Mouse (Mus musculus) gastrocnemius, postnatal 25 days (tissue): ENCODE results near the gene Gbp5. TPM values are rescaled to one million over a fixed set of nuclear protein-coding genes. Genes with fewer than 3 reads are reported as not detected.

ENCODE experiments used
- DNase-seq: peaks from one replicate; pipeline ENCODE4 v3.0.0; 2022
- long read RNA-seq, 2 experiments: library from polyadenylated mRNA; stranded (forward); transcript quantifications; one replicate each; pipeline ENCODE4 v2.0.0; 2021
- total RNA-seq, 2 experiments: library from RNA; stranded (reverse); gene quantifications; 1 replicate in 1 of 2; 2 replicates in 1 of 2; pipeline ENCODE4 v1.2.3; 2021

The Gbp5 gene
- 1 to 10 TPM; 2.1 to 3.2 TPM for total RNA-seq
- long read RNA-seq, experiment 1 = 0 reads
- long read RNA-seq, experiment 2, partial matches to known transcripts = 0 of 1 reads
- long read RNA-seq, experiment 2, other reads (novel, unspliced or antisense) = 1 of 1 reads

GRCm38 (mm10) chr3:142493536-142494061 is at the start of gene Gbp5:
Gene Gbp5 (plus strand): TSS chr3:142493978.
- DNase-seq = peak; percentile 70

- DNase-seq = no peak
These were observed 39.6 kb upstream of the Gbp5 start for GRCm38 (mm10) chr3:142454198-142454597.

GRCm38 (mm10) chr3:142459241-142459640 is 34.5 kb upstream of the Gbp5 start:
- DNase-seq = no peak

DNA sequence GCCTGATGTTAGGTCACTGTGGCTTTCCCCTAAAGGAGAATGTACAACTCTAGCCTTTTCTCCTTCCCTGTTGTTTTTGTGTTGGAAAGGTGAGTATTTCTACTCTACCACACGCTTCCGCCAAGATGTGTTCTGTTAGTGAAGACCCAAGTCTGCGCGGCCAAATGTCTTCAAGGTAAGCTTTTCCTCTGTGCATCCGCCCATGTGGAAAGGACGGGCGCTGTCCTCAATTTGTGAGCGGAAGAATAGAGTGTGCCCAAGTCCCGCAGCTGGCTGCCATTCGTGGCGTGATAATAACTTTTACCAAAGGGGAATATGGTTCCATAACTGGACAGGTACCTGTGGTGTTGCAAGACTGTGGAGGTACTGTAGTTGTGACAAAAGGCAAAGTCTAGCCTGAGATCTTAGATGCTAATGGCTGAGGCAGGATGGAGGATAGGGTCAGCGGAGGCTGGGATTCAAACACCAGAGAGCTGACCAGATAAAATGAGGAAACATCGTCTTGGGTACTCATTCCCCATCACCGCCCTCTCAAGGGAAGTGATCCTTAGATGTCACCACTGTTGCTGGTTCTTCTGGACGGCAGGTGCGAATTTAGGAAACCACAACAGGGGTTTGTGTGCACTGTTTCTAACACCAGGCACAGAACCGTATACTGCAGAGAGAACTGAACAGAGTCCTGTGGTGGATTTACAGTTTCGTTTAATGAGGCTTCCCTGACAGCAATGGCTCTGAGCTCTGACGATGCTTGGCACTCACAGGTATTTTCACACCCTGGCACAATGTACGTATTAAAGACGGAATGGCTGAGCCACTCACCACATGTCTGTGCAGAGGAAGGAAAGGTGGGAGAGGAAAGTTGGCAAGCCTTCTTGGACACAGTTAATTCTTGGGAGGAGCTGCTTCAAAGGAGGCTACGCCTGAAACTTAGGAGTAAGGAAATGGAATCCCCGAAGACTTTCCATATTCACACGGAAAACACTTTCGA is 30.7 kb upstream of the Gbp5 start:
- no peak for DNase-seq

- no peak for DNase-seq
These were observed 19.3 kb upstream of the Gbp5 start for GRCm38 (mm10) chr3:142474349-142474983.

DNA sequence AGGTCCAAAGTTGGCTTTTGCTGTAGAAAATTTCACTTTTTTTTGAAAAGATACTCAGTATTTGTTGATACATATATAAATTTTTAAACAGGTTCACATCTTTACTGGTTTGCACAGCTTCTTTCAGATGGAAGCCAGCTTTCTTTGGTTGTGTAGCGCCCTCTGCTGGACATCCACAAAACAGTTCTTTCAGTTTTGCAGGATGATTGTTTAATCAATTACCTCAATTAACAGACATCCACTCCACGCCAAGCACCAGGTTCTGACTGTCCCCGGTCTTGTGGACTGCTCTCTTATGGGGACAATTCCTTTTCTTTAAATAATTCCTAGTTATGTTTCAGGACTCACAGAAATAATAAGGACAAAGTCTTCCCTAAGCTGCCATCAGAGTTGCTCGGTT is 17.9 kb upstream of the Gbp5 start:
- DNase-seq = no peak

- no peak for DNase-seq
These were observed 15.9 kb upstream of the Gbp5 start for GRCm38 (mm10) chr3:142477866-142478265.

GRCm38 (mm10) chr3:142478360-142478759 is 15.4 kb upstream of the Gbp5 start:
- no peak for DNase-seq

- peak; percentile 45 for DNase-seq
These were observed 3.3 kb upstream of the Gbp5 start for GRCm38 (mm10) chr3:142490465-142490864.

GRCm38 (mm10) chr3:142495146-142495655 is 1.4 kb downstream of the Gbp5 start:
- no peak for DNase-seq

GRCm38 (mm10) chr3:142496113-142497101 is 2.6 kb downstream of the Gbp5 start:
- DNase-seq = no peak

GRCm38 (mm10) chr3:142497123-142497841 is 3.5 kb downstream of the Gbp5 start:
- DNase-seq = no peak

GRCm38 (mm10) chr3:142498941-142499340 is 5.2 kb downstream of the Gbp5 start:
- DNase-seq = no peak

- no peak for DNase-seq
These were observed 34.3 kb downstream of the Gbp5 start for GRCm38 (mm10) chr3:142528116-142528515.

DNA sequence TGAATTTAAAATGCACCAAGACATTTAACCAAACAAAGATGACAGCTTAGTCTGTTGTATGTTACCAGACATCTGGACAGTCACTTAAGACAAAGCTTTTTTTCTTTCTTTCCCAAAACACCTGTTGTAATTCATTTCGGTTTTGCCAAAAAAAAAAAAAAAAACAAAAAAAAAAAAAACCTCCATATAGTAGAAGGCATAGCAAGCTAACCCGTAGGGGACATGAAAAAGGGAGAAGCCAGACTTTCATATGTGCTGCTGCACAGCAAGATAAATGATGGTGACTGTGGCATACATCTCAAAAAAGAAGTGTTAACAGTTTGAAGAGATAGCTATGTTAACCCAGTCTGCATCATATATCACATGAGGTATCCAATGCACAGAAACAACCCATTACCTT is 35.8 kb downstream of the Gbp5 start:
- DNase-seq = no peak

DNA sequence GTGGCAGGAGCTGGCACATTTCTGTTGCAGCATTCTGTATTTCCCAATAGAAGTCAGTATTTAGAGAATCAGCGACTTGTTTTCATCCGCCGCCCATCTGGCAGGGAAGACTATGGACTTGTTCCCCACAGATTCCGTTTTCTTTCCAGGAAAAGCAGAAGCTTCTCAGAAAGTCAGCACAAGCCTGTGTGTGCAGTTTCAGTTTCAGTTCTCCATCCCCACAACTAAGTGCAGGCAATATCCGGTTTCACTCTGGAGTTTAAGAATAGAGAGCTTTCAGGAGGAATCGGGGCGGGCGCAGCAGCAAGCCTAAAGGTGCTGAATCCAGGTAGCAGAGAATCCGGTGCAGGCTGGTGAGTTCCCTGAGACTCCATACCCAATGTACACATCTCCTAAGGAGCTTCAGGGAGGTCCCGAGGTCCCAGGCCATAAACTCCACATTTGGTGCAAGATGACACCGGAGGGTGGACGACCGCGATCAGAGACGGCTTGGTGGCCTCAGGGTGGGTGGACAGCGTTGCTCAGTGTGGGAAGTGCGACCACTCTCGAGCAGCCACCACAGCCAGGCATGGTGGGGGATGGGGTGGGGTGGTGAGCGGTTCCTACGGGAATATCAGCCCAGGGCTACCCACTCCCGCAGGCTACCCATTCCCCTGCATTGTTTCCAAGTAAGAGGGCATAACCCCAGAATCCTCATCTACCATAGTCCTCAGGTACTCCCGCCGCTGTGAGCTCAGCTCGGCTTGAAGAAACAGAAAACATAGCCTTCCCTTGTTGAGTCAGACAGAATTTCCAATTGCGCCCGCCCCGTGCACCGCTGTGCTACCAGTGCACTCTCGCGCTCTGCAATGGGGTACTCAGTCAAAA is 36.5 kb downstream of the Gbp5 start, which contains the start of gene Gbp7:
Gene Gbp7, plus strand, starts transcription at position 256 of the 867 bp plus-strand sequence.
- peak; percentile 58 for DNase-seq

DNA sequence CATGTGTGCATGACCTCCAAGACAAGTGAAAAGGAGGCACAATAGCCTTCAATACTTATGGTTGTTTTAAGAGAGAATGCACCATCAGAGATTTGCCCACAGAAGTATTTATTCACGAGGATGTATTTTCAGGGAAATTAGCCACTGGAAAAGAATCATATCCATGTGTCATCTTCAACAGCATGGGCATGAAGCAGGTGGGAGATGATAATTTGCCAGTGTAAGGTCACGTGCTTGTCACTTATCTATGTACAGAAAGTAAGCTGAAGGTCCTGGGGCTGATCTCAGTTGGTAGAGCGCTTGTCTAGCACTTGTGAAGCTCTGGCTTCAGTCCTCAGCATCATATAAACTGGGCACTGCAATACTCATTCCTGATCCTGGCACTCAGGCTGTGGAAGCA is 37.8 kb downstream of the Gbp5 start:
- DNase-seq = no peak

DNA sequence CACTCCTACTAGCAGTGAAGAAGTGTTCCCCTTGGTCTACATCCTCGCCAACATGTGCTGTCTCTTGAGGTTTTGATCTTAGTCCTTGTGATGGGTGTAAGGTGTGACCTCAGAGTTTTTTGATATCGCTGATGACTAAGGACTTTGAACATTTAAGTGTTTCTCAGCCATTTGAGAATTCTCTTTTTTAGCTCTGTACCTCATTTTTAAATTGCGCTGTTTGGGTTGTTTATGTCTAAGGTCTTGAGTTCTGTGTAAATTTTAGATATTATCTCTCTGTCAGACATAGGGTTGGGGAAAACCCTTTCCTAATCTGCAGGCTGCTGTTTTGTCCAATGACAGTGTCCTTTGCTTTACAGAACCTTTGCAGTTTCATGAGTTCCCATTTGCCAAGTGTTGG is 39.4 kb downstream of the Gbp5 start:
- DNase-seq = no peak

DNA sequence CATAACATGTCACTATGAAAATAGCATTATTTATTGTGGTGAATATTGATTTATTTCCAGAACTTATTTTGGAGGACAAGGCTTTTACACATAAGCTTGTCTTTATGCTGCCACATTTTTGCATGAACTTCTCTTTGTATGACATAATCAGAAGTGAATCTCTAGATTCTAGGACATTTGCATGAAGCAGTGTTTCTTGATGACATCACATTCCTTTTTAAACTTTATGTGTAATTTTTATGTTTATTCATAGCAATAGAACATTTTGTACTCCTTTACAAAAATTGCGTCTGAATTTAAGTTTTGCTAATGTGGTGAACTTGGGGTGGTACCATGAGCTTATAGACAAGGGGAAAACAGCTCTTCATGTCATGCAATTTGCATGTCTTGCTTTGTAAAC is 41.9 kb downstream of the Gbp5 start:
- no peak for DNase-seq

GRCm38 (mm10) chr3:142541391-142541790 is 47.6 kb downstream of the Gbp5 start:
- DNase-seq = no peak
